Mouse (Mus musculus) ES-Bruce4 (cell line): ENCODE results near the gene Gm6034. TPM values are rescaled to one million over a fixed set of nuclear protein-coding genes. Genes with fewer than 3 reads are reported as not detected.
"Not testable (repeated sequence)": the region's sequence is repeated elsewhere in the genome, so short reads cannot be mapped to it uniquely, and the experiment has no call there.

Experiments used
- H3K27ac ChIP-seq: 2 replicates; pipeline ENCODE4 v1.5.1; 2012; ENCODE audit warnings: low read length, inconsistent platforms; ENCODE audit not compliant: insufficient read depth
- H3K27me3 ChIP-seq: 2 replicates; pipeline ENCODE4 v1.6.1; 2012; ENCODE audit warnings: mild to moderate bottlenecking, low read length, inconsistent platforms; ENCODE audit not compliant: control insufficient read depth, poor library complexity, insufficient read depth, severe bottlenecking
- H3K36me3 ChIP-seq: 2 replicates; pipeline ENCODE4 v1.6.1; 2012; ENCODE audit warnings: inconsistent platforms, mild to moderate bottlenecking, low read length, moderate library complexity; ENCODE audit not compliant: control insufficient read depth, poor library complexity, insufficient read depth, severe bottlenecking
- H3K4me1 ChIP-seq: one replicate; pipeline ENCODE4 v1.8.1; 2011; ENCODE audit warnings: low read length; ENCODE audit not compliant: control insufficient read depth, insufficient read depth
- H3K4me3 ChIP-seq: 2 replicates; pipeline ENCODE4 v1.5.1; 2011; ENCODE audit warnings: low read depth, mild to moderate bottlenecking, low read length
- H3K9ac ChIP-seq: 2 replicates; pipeline ENCODE4 v1.6.1; 2012; ENCODE audit warnings: low read depth, mild to moderate bottlenecking, inconsistent platforms; ENCODE audit not compliant: poor library complexity, severe bottlenecking
- H3K9me3 ChIP-seq: replicated peaks from 2 replicates; pipeline ENCODE4 v1.6.1; 2012; ENCODE audit warnings: mild to moderate bottlenecking, low read length, inconsistent platforms; ENCODE audit not compliant: control insufficient read depth, poor library complexity, insufficient read depth, severe bottlenecking
- CTCF ChIP-seq: IDR thresholded peaks from one replicate; pipeline ENCODE4 v1.8.1; 2011; ENCODE audit warnings: low read depth, low read length
- EP300 ChIP-seq: IDR thresholded peaks from 2 replicates; pipeline ENCODE4 v1.6.1; 2011; ENCODE audit warnings: low read depth, low read length; ENCODE audit not compliant: insufficient read depth
- POLR2A ChIP-seq: IDR thresholded peaks from one replicate; pipeline ENCODE4 v1.8.1; 2011; ENCODE audit warnings: low read length; ENCODE audit not compliant: insufficient read depth
- polyA plus RNA-seq: library from polyadenylated mRNA; stranded (reverse); fragments of >200 nt; gene quantifications from 2 replicates; pipeline ENCODE4 v1.2.4, GENCODE M21; 2011; ENCODE audit warnings: low read depth; ENCODE audit not compliant: missing spikeins, insufficient read depth, insufficient read length

Gene Gm6034
- polyA plus RNA-seq, 1 experiment, result not detected

DNA sequence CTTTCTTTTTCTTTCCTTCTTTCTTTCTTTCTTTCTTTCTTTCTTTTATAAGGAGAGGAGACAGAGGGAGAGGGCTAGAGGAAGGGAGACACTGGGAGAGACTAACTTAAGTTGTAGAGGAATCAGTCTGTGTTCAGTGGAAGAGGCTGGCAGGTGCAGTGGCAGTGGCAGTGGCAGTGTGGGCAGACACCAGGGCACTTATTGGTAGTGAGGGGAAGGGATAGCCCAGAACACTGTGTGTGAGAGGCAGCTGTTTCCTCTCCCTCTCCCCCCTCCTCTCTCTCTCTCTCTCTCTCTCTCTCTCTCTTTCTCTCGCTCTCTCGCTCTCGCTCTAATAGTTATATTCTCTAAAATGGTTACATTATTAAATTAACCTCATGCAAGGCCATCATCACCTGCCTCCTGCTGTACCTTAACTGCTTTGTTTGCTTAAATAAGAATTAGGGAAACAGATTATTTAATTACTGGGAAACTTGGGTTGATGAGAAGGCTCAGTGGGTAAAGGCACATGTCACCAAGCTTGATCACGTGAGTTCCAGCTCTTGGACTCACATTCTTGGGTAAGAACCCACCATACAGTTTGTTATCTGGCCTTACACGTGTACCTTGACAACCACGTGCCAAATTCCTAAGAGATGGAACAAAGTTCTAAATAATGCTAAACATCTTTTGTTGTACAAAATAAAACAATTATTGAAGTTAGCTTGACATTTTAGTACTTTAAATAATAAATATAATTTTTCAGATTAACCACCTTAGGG is 44.0 kb upstream of the Gm6034 start:
- Histone ChIP-seq H3K36me3 (peaks cover 3% of the 10 kb centered on the region), H3K9me3 (peaks cover 37% of the 10 kb centered on the region), H3K4me1 (no peaks in the 10 kb centered on the region), H3K27me3 (no peaks in the 10 kb centered on the region), H3K9ac (no peak overlapping the region), H3K27ac (no peak overlapping the region), H3K4me3 (no peak overlapping the region)
- TF ChIP-seq CTCF (no peak), EP300 (no peak), POLR2A (no peak)

GRCm38 (mm10) chr17:35999356-35999755 is 43.4 kb upstream of the Gm6034 start:
- Histone ChIP-seq H3K27me3 (no peaks in the 10 kb centered on the region), H3K4me3 (no peak overlapping the region), H3K9ac (no peak overlapping the region), H3K4me1 (no peaks in the 10 kb centered on the region), H3K27ac (no peak overlapping the region), H3K9me3 (peaks cover 43% of the 10 kb centered on the region), H3K36me3 (peaks cover 3% of the 10 kb centered on the region)
- TF ChIP-seq CTCF (no peak), EP300 (no peak), POLR2A (no peak)

GRCm38 (mm10) chr17:36000349-36000748 is 42.4 kb upstream of the Gm6034 start:
- H3K4me1 ChIP-seq, result no peaks in the 10 kb centered on the region
- H3K9me3 ChIP-seq, result peaks cover 53% of the 10 kb centered on the region
- H3K4me3 ChIP-seq, result no peak overlapping the region
- H3K27me3 ChIP-seq, result no peaks in the 10 kb centered on the region
- H3K27ac ChIP-seq, result no peak overlapping the region
- H3K36me3 ChIP-seq, result peaks cover 3% of the 10 kb centered on the region
- no peak overlapping the region for H3K9ac ChIP-seq
- no peak for TF ChIP-seq EP300
- no peak for TF ChIP-seq CTCF
- no peak for TF ChIP-seq POLR2A

DNA sequence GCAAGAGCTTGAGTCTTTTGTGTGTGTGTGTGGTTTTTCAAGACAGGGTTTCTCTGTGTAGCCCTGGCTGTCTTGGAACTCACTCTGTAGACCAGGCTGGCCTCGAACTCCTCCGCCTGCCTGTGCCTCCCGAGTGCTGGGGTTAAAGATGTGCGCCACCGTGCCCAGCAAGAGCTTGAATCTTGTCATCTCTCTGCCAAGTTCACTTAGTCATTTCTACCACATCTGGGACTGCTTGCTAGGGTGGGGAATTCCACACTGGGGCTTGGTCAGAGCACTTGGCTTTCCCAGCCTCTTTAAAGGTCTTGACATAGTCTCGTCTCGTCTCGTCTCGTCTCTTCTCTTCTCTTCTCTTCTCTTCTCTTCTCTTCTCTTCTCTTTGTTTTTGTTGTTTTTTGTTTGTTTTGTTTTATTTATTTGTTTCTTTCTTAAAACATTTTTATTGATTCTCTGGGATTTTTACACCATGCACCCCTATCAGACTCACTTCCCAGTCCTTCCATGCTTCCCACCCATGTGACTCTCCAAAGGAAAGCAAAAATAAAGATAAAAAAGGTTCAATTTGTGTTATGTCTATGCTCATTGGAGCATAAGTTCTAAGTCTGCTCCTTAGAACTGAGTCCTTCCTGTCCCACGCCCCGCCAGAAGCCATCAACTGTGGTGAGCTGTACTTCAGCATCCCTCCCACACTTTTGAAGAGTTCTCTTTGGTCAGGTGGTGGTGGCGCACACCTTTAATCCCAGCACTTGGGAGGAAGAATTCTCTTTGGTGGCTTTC is 41.5 kb upstream of the Gm6034 start:
- TF ChIP-seq CTCF, result no peak
- TF ChIP-seq EP300, result no peak
- no peak for TF ChIP-seq POLR2A
- H3K4me1 ChIP-seq, result no peaks in the 10 kb centered on the region
- peaks cover 3% of the 10 kb centered on the region for H3K36me3 ChIP-seq
- peaks cover 63% of the 10 kb centered on the region for H3K9me3 ChIP-seq
- no peak overlapping the region for H3K4me3 ChIP-seq
- H3K9ac ChIP-seq, result no peak overlapping the region
- no peak overlapping the region for H3K27ac ChIP-seq
- H3K27me3 ChIP-seq, result no peaks in the 10 kb centered on the region

GRCm38 (mm10) chr17:36001966-36002365 is 40.8 kb upstream of the Gm6034 start:
- TF ChIP-seq CTCF (no peak), POLR2A (no peak), EP300 (no peak)
- Histone ChIP-seq H3K27me3 (no peaks in the 10 kb centered on the region), H3K4me1 (no peaks in the 10 kb centered on the region), H3K4me3 (no peak overlapping the region), H3K36me3 (peaks cover 7% of the 10 kb centered on the region), H3K27ac (no peak overlapping the region), H3K9me3 (peaks cover 69% of the 10 kb centered on the region), H3K9ac (no peak overlapping the region)

GRCm38 (mm10) chr17:36003331-36003730 is 39.4 kb upstream of the Gm6034 start:
- Histone ChIP-seq H3K4me3 (no peak overlapping the region), H3K36me3 (peaks cover 7% of the 10 kb centered on the region), H3K27me3 (no peaks in the 10 kb centered on the region), H3K27ac (no peak overlapping the region), H3K9ac (no peak overlapping the region), H3K9me3 (peaks cover 70% of the 10 kb centered on the region), H3K4me1 (no peaks in the 10 kb centered on the region)
- TF ChIP-seq CTCF (no peak), POLR2A (no peak), EP300 (no peak)

DNA sequence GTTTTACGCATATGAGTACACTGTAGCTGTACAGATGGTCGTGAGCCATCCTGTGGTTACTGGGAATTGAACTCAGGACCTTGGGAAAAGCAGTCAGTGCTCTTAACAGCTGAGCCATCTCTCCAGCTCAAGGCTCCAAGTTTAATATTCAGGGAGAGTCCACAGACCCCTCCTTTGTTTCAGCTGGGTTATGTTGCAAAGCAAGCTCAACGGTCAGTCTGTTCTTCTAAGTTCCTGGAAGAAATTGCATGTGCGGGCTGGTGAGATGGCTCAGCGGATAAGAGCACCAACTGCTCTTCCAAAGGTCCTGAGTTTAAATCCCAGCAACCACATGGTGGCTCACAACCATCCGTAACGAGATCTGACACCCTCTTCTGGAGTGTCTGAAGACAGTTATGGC is 38.4 kb upstream of the Gm6034 start:
- not testable (repeated sequence) for H3K9ac ChIP-seq, H3K27me3 ChIP-seq, H3K27ac ChIP-seq, H3K36me3 ChIP-seq, H3K4me1 ChIP-seq, H3K4me3 ChIP-seq
- H3K9me3 ChIP-seq, result peaks cover 67% of the 10 kb centered on the region
